Mouse (Mus musculus) neural tube, embryonic 11.5 days (tissue): ENCODE results near the gene Ctbp2. TPM values are rescaled to one million over a fixed set of nuclear protein-coding genes. Genes with fewer than 3 reads are reported as not detected.

Experiments used
- ATAC-seq: fragments of 200-750 bp; cut with Nextera tagmentation; 2 replicates; pipeline ENCODE4 v1.8.0; 2017; ENCODE audit warnings: moderate number of reproducible peaks, mild to moderate bottlenecking, moderate TSS enrichment, moderate library complexity; ENCODE audit not compliant: insufficient read depth, low FRiP score, low TSS enrichment
- DNase-seq: peaks from one replicate; pipeline ENCODE4 v3.0.0-alpha.2; 2015; ENCODE audit warnings: low spot score
- H3K27ac ChIP-seq: fragments of 300-500 bp; sonication (generic); 2 replicates; pipeline ENCODE4 v1.5.1; 2014; ENCODE audit warnings: low read depth, mild to moderate bottlenecking, low read length
- H3K27me3 ChIP-seq: fragments of 300-500 bp; sonication (generic); 2 replicates; pipeline ENCODE4 v1.6.1; 2014; ENCODE audit warnings: mild to moderate bottlenecking, low read length, mixed read lengths; ENCODE audit not compliant: control insufficient read depth, insufficient read depth
- H3K36me3 ChIP-seq: fragments of 300-500 bp; sonication (generic); 2 replicates; pipeline ENCODE4 v1.6.1; 2014; ENCODE audit warnings: mild to moderate bottlenecking, low read length, moderate library complexity, mixed read lengths; ENCODE audit not compliant: control insufficient read depth, insufficient read depth
- H3K4me1 ChIP-seq: fragments of 300-500 bp; sonication (generic); 2 replicates; pipeline ENCODE4 v1.6.1; 2014; ENCODE audit warnings: low read length, mixed read lengths; ENCODE audit not compliant: control insufficient read depth, insufficient read depth
- H3K4me2 ChIP-seq: fragments of 300-500 bp; sonication (generic); 2 replicates; pipeline ENCODE4 v1.6.1; 2014; ENCODE audit warnings: low read depth, mild to moderate bottlenecking, moderate library complexity
- H3K4me3 ChIP-seq: fragments of 300-500 bp; sonication (generic); 2 replicates; pipeline ENCODE4 v1.5.1; 2014; ENCODE audit warnings: low read depth, low read length
- H3K9ac ChIP-seq: fragments of 300-500 bp; sonication (generic); 2 replicates; pipeline ENCODE4 v1.6.1; 2014; ENCODE audit warnings: mild to moderate bottlenecking, low read length
- H3K9me3 ChIP-seq: fragments of 300-500 bp; sonication (generic); 2 replicates; pipeline ENCODE4 v1.6.1; 2016; ENCODE audit warnings: low read length; ENCODE audit not compliant: control insufficient read depth
- WGBS: fragments of 180-500 bp; shearing (Covaris S2); extraction: QIAGEN DNeasy Blood & Tissue Kit; methylation state at CpG from one replicate; pipeline ENCODE4 v1.1.7; 2014; 5-methylcytosine and 5-hydroxymethylcytosine counted together
- polyA plus RNA-seq: library from polyadenylated mRNA; unstranded; fragments of >200 nt; fragmentation: Nextera tagmentation; extraction: Ambion mirVana; gene quantifications from 2 replicates; pipeline ENCODE4 v1.2.1, GENCODE M21; 2014

Gene Ctbp2
- polyA plus RNA-seq, 1 experiment from 2014 or later, result 167 TPM

DNA sequence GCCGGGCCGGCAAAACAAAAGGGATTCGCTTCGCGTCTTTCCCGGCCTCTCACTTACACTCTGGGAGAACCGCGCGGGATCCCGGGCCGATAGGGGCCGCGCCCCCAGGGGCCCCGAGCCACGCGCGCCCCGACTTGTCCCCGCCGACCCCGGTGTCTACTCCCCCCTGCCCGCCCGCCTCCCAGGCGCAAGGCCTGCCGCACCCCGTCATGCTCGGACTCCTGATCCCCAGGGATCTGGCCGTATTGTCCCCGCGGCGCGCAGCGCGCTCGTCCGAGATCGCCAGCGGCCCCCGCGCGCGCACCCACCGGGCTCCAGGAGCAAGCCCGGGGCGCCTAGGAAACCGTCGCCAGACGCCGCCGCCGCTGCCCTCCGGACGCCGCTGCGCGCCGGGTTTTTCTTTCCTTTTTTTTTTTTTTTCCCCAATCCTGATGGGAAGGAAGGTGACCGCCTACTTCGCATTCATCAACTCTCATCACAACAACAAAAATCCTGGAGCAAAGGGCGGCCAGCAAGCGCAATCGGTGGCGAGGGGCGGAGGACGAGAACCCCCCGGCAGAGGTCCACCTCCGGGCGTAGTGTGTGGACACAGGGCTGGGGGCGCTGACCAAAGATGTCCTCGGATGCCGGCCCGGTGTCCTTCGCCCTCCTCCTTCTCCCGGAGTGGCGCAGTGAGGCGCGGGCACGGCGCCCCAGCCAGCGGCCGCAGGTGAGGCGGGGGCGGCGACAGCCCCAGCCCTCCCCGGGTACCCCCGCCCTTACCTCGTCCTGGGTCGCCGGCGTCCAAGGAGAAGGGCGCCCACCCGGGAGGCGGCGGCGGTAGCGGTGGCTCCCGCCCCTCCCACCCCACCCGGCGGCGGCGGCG is 1.5 kb downstream of the Ctbp2 start:
- H3K27ac ChIP-seq, result peak overlapping the region; percentile 99
- H3K9me3 ChIP-seq, result no peaks in the 10 kb centered on the region
- H3K27me3 ChIP-seq, result no peaks in the 10 kb centered on the region
- H3K4me1 ChIP-seq, result peaks cover 23% of the 10 kb centered on the region
- H3K36me3 ChIP-seq, result no peaks in the 10 kb centered on the region
- peak overlapping the region; percentile 98 for H3K4me2 ChIP-seq
- peak overlapping the region; percentile 95 for H3K4me3 ChIP-seq
- ATAC-seq, result peak; percentile 48
- WGBS, result 0% methylated on average over 64 of the region's 102 CpGs
- peak overlapping the region; percentile 99 for H3K9ac ChIP-seq
- peak; percentile 79 for DNase-seq

DNA sequence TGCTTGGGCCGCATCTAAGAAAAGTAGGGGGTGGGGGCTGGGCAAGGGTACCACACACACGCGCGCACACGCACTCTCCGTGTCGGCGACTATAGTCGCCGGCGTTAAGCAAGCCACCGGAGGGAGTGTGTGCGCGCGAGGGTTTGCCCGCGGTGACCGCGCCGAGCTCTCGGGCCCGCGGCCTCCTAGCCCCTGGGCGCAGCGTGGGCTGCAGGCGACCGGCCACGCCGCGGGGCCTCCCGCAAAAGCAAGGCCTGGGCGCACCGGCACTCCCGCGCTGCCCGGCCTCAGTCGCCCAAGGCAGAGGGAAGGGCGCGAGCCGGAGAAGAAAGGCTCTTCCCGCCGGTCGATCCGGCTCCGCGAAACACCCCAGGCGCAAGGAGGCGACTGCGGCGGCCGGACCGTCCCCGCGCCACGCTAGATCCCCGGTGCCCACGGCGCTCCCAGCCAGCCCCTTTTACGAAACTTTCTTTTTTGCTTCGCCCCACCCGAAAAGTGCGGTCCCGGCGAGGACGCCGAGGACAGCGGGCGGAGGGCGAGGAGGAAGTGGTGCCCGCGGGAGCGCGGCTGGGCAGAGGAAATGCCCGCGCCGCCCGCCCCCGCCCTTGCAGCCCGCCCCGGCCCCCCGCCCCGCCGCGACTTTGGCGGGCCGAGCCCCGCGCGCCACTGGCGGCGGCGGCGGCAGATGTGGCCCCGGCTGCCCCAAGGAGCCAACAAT is 2.3 kb downstream of the Ctbp2 start:
- H3K36me3 ChIP-seq, result no peaks in the 10 kb centered on the region

GRCm38 (mm10) chr7:133121080-133121607 is 3.0 kb downstream of the Ctbp2 start:
- H3K27ac ChIP-seq, result peak overlapping the region; percentile 99
- H3K36me3 ChIP-seq, result no peaks in the 10 kb centered on the region
- under 1% methylated on average over 14 of the region's 14 CpGs for WGBS
- DNase-seq (no peak), ATAC-seq (no peak)
- H3K27me3 ChIP-seq, result no peaks in the 10 kb centered on the region
- peak overlapping the region; percentile 99 for H3K9ac ChIP-seq
- H3K4me2 ChIP-seq, result peak overlapping the region; percentile 98
- H3K9me3 ChIP-seq, result no peaks in the 10 kb centered on the region
- H3K4me1 ChIP-seq, result peaks cover 35% of the 10 kb centered on the region
- H3K4me3 ChIP-seq, result peak overlapping the region; percentile 95

More for the DNA sequence above, 2.3 kb downstream of the Ctbp2 start:
- DNase-seq (peak; percentile 72), ATAC-seq (0 out of 2 replicates have a peak, but pooled peaks have one; percentile 21)
- Histone ChIP-seq H3K4me1 (peaks cover 31% of the 10 kb centered on the region), H3K9me3 (no peaks in the 10 kb centered on the region), H3K27ac (peak overlapping the region; percentile 99), H3K9ac (peak overlapping the region; percentile 99), H3K4me2 (peak overlapping the region; percentile 98), H3K4me3 (peak overlapping the region; percentile 95), H3K27me3 (no peaks in the 10 kb centered on the region)
- under 1% methylated on average over 53 of the region's 94 CpGs for WGBS

DNA sequence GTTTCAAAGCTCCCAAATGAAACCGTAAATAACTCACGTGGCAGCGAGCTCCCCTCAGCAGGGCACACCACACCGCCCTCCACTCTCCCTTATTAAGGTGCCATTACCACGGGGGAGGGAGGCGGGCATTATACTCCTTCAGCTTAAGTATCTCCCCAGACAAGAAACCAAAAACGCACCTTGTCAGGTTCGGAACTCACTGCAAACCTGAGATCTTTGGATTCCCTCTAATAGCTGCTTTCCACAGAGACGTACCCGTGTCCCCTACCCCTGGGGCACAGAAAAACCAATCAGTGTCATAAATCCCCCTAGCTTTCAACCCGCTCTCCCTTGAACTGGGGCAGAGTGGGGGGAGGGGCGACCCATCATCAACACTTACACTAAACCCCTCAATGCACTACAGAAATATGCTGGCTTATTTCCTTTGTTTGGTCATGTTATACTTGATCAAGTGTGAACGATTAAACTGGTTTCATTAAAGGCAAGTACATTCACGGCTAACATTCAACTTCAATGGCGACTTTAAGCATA is 3.9 kb downstream of the Ctbp2 start:
- Histone ChIP-seq H3K36me3 (no peaks in the 10 kb centered on the region), H3K27me3 (no peaks in the 10 kb centered on the region), H3K4me2 (peak overlapping the region; percentile 98), H3K4me3 (peak overlapping the region; percentile 95), H3K9ac (peak overlapping the region; percentile 41), H3K27ac (0 out of 2 replicates have a peak overlapping the region, but pooled peaks have one; percentile 1), H3K4me1 (peaks cover 42% of the 10 kb centered on the region), H3K9me3 (no peaks in the 10 kb centered on the region)
- WGBS, result under 1% methylated on average over 15 of the region's 15 CpGs
- peak; percentile 18; the same call in 1 of the 2 replicates for ATAC-seq
- DNase-seq, result peak; percentile 67

DNA sequence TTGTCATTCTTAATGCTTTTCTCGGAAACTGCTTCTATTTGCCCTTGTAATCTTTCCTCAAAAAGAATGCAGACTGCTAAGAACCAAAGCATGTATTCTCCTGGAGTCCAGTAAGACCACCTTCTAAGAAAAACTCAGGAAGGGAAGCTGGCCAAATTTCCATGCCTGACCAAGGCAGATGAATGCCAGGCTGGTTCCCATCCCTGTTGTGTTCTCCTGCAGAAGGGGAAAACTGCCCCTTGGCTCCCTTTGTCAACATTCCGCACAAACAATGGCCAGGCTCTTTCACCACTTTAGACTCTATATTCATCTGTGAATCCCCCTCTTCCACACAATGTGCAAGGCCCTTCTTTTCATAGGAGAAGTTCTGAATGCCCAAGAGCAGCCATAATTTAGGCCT is 6.3 kb downstream of the Ctbp2 start:
- H3K4me3 ChIP-seq, result no peak overlapping the region
- H3K9me3 ChIP-seq, result no peaks in the 10 kb centered on the region
- DNase-seq (no peak), ATAC-seq (no peak)
- no peak overlapping the region for H3K9ac ChIP-seq
- no peak overlapping the region for H3K27ac ChIP-seq
- H3K4me2 ChIP-seq, result no peak overlapping the region
- no peaks in the 10 kb centered on the region for H3K27me3 ChIP-seq
- no peaks in the 10 kb centered on the region for H3K36me3 ChIP-seq
- H3K4me1 ChIP-seq, result peaks cover 59% of the 10 kb centered on the region
- WGBS, result 18% methylated on average over 2 of the region's 2 CpGs

GRCm38 (mm10) chr7:133116542-133116941 is 7.6 kb downstream of the Ctbp2 start:
- Histone ChIP-seq H3K9ac (no peak overlapping the region), H3K9me3 (no peaks in the 10 kb centered on the region), H3K27me3 (no peaks in the 10 kb centered on the region), H3K4me1 (peaks cover 71% of the 10 kb centered on the region), H3K36me3 (no peaks in the 10 kb centered on the region), H3K4me3 (no peak overlapping the region), H3K4me2 (no peak overlapping the region), H3K27ac (no peak overlapping the region)
- DNase-seq (no peak), ATAC-seq (no peak)

DNA sequence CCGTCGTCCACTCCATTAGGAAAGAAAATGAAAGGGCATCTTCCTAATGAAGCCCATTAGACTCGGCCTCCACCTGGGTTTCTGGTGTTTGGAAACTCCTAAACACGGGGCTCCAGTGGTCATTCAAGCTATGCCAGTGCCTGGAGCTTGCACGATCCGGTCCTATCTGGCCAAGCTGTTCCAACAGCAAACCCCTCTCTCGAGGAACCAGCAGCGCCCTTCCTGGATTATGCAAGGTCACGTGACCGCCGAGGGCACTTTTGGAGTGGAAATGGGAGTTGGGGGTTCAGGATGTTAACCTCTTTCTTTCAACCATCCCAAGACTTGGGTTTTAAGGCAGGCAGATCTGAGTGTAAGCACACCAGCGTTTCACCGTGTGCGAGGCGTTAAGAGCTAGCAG is 8.3 kb downstream of the Ctbp2 start:
- Histone ChIP-seq H3K4me3 (no peak overlapping the region), H3K9me3 (no peaks in the 10 kb centered on the region), H3K27ac (peak overlapping the region; percentile 29; the same call in 1 of the 2 replicates), H3K36me3 (no peaks in the 10 kb centered on the region), H3K4me2 (peak overlapping the region; percentile 15), H3K4me1 (peaks cover 75% of the 10 kb centered on the region), H3K9ac (no peak overlapping the region), H3K27me3 (no peaks in the 10 kb centered on the region)
- ATAC-seq (no peak), DNase-seq (peak; percentile 67)
- WGBS, result 8% methylated on average over 15 of the region's 15 CpGs

- 9% methylated on average over 20 of the region's 20 CpGs for WGBS
- Histone ChIP-seq H3K27ac (0 out of 2 replicates have a peak overlapping the region, but pooled peaks have one; percentile 30), H3K4me1 (peaks cover 71% of the 10 kb centered on the region), H3K9me3 (no peaks in the 10 kb centered on the region), H3K27me3 (no peaks in the 10 kb centered on the region), H3K9ac (no peak overlapping the region), H3K4me3 (no peak overlapping the region), H3K4me2 (peak overlapping the region; percentile 29), H3K36me3 (no peaks in the 10 kb centered on the region; the same call in 1 of the 2 replicates)
- ATAC-seq, result no peak
- no peak for DNase-seq
Observed at GRCm38 (mm10) chr7:133114847-133115470, 9.2 kb downstream of the Ctbp2 start.
